8 mouse cellular contexts compared by ENCODE assay signal in genomic region chr11:51857081-51857671, GRCm38 (mm10). TPM values are rescaled to one million over a fixed set of nuclear protein-coding genes. Genes with fewer than 3 reads are reported as not detected.
DNase-seq lines count a peak whose midpoint lies in the region; ATAC-seq and TF ChIP-seq lines count a peak whose summit lies in the region.

Gene Jade2 (minus strand): TSS chr11:51857653.

- ATAC-seq in forebrain, embryonic 13.5 days: peak; percentile 14; the same call in 1 of the 2 replicates
- no peak for ATAC-seq in liver, embryonic 16.5 days (ENCODE audit: low read depth)
- no peak for ATAC-seq in neural tube, embryonic 12.5 days (ENCODE audit: low FRiP score, low read depth)
- ATAC-seq in stomach, postnatal 0 days (ENCODE audit: low FRiP score, low TSS enrichment): no peak

- H3K9me3 ChIP-seq in forebrain, embryonic 13.5 days (replicated peaks): no peaks in the 10 kb centered on the region
- no peaks in the 10 kb centered on the region for H3K9me3 ChIP-seq in liver, embryonic 16.5 days (replicated peaks; ENCODE audit: control insufficient read depth, low read length)
- no peaks in the 10 kb centered on the region for H3K9me3 ChIP-seq in neural tube, embryonic 12.5 days
- no peaks in the 10 kb centered on the region for H3K9me3 ChIP-seq in stomach, postnatal 0 days (ENCODE audit: control insufficient read depth, low read length)

- peak; percentile 83 for DNase-seq in CD4-positive helper T cell, adult 2 months (ENCODE audit: low read depth, low spot score)
- DNase-seq in adrenal gland, postnatal 4 days (ENCODE audit: low spot score in 2 of 2): peak; percentile 10 to 33
- DNase-seq in heart, postnatal 10 days: peak; percentile 53 to 60
- peak; percentile 52 to 68 for DNase-seq in kidney, postnatal 36 days
- peak; percentile 78 for DNase-seq in stomach, postnatal 0 days (ENCODE audit: low spot score)

- H3K4me2 ChIP-seq in forebrain, embryonic 13.5 days: peak within 1 kb of the TSS; percentile 100
- peak within 1 kb of the TSS; percentile 75 for H3K4me2 ChIP-seq in liver, embryonic 16.5 days (ENCODE audit: low read depth, low read length)
- peak within 1 kb of the TSS; percentile 100 for H3K4me2 ChIP-seq in neural tube, embryonic 12.5 days (replicated peaks)
- H3K4me2 ChIP-seq in stomach, postnatal 0 days (replicated peaks; ENCODE audit: low read depth): peak within 1 kb of the TSS; percentile 98

- H3K36me3 ChIP-seq in forebrain, embryonic 13.5 days (ENCODE audit: poor library complexity, severe bottlenecking): no peaks in the 10 kb centered on the region
- H3K36me3 ChIP-seq in liver, embryonic 16.5 days (ENCODE audit: control insufficient read depth, insufficient read depth): no peaks in the 10 kb centered on the region
- no peaks in the 10 kb centered on the region for H3K36me3 ChIP-seq in neural tube, embryonic 12.5 days
- no peaks in the 10 kb centered on the region for H3K36me3 ChIP-seq in stomach, postnatal 0 days (ENCODE audit: control insufficient read depth, insufficient read depth, low read length)

- no peak for TF ChIP-seq EP300 in stomach, postnatal 0 days (optimal IDR thresholded peaks at IDR 0.05)

- WGBS in forebrain, embryonic 13.5 days: 0% methylated on average over 19 of the region's 47 CpGs
- WGBS in liver, embryonic 16.5 days (ENCODE audit: insufficient replicate concordance): under 1% methylated on average over 34 of the region's 47 CpGs
- WGBS in neural tube, embryonic 12.5 days: under 1% methylated on average over 45 of the region's 47 CpGs
- under 1% methylated on average over 44 of the region's 47 CpGs for WGBS in stomach, postnatal 0 days

- peak within 1 kb of the TSS; percentile 77 for H3K9ac ChIP-seq in forebrain, embryonic 13.5 days
- H3K9ac ChIP-seq in liver, embryonic 16.5 days (ENCODE audit: low read depth, low read length): peak within 1 kb of the TSS; percentile 74
- H3K9ac ChIP-seq in neural tube, embryonic 12.5 days: peak within 1 kb of the TSS; percentile 68
- peak within 1 kb of the TSS; percentile 95 for H3K9ac ChIP-seq in stomach, postnatal 0 days (ENCODE audit: low read length)

- peaks cover 25% of the 10 kb centered on the region for H3K27me3 ChIP-seq in forebrain, embryonic 13.5 days
- peaks cover 25% of the 10 kb centered on the region for H3K27me3 ChIP-seq in liver, embryonic 16.5 days (ENCODE audit: control insufficient read depth, insufficient read depth, low read depth, low read length)
- H3K27me3 ChIP-seq in neural tube, embryonic 12.5 days (replicated peaks): peaks cover 45% of the 10 kb centered on the region
- no peaks in the 10 kb centered on the region for H3K27me3 ChIP-seq in stomach, postnatal 0 days (ENCODE audit: control insufficient read depth, insufficient read depth, low read length)

- TF ChIP-seq CTCF in stomach, postnatal 0 days (IDR thresholded peaks at IDR 0.05; ENCODE audit: low read depth): peak; percentile 52

- peak within 1 kb of the TSS; percentile 69 for H3K4me3 ChIP-seq in forebrain, embryonic 13.5 days
- H3K4me3 ChIP-seq in liver, embryonic 16.5 days (ENCODE audit: low read depth, low read length): peak within 1 kb of the TSS; percentile 82
- peak within 1 kb of the TSS; percentile 61 for H3K4me3 ChIP-seq in neural tube, embryonic 12.5 days
- H3K4me3 ChIP-seq in stomach, postnatal 0 days (ENCODE audit: low read depth, low read length): peak within 1 kb of the TSS; percentile 79

- H3K4me1 ChIP-seq in forebrain, embryonic 13.5 days: peaks cover 40% of the 10 kb centered on the region
- peaks cover 25% of the 10 kb centered on the region for H3K4me1 ChIP-seq in liver, embryonic 16.5 days (ENCODE audit: control insufficient read depth, low read depth, low read length)
- peaks cover 22% of the 10 kb centered on the region for H3K4me1 ChIP-seq in neural tube, embryonic 12.5 days
- H3K4me1 ChIP-seq in stomach, postnatal 0 days (replicated peaks; ENCODE audit: control insufficient read depth, insufficient read depth): no peaks in the 10 kb centered on the region

- peak within 1 kb of the TSS; percentile 19; the same call in 1 of the 2 replicates for H3K27ac ChIP-seq in forebrain, embryonic 13.5 days
- peak within 1 kb of the TSS; percentile 78 for H3K27ac ChIP-seq in liver, embryonic 16.5 days (ENCODE audit: low read length)
- H3K27ac ChIP-seq in neural tube, embryonic 12.5 days: no peak within 1 kb of the TSS
- peak within 1 kb of the TSS; percentile 98 for H3K27ac ChIP-seq in stomach, postnatal 0 days (replicated peaks)

- intact Hi-C loops in heart, postnatal 10 days (cut with DNase I): loop anchor here (1.0 to 5.0 kb wide), 3 partner anchors 40 to 110 kb away; partner anchors contain the start of gene Cdkn2aipnl

RNA-seq across cellular contexts. Expression of gene Jade2, which starts in this region (rescaled TPM):
- 10 to 100 TPM; 16.0 to 16.2 TPM for total RNA-seq in adrenal gland, postnatal 4 days (2021)
- polyA plus RNA-seq in forebrain, embryonic 13.5 days (2015; fragmentation: Nextera tagmentation; extraction: Ambion mirVana): 0.27 and 0.37 TPM in 2 replicates
- total RNA-seq in heart, postnatal 10 days (2021): 1 to 10 TPM; 3.5 to 6.6 TPM
- 0.64 and 0.79 TPM in 2 replicates for polyA plus RNA-seq in liver, embryonic 16.5 days (2015; fragmentation: Nextera tagmentation; extraction: Ambion mirVana)
- polyA plus RNA-seq in neural tube, embryonic 12.5 days (2016; fragmentation: Nextera tagmentation; extraction: Ambion mirVana): 0.23 and 0.32 TPM in 2 replicates
- polyA plus RNA-seq in stomach, postnatal 0 days (2015; fragmentation: Nextera tagmentation; extraction: Ambion mirVana): 1.2 and 1.3 TPM in 2 replicates

Comparison
In these comparisons a context has a peak if more than half of its experiments do, and no peak if none do; other contexts are left out.
1. Peak in ATAC-seq, H3K4me3 ChIP-seq, H3K27ac ChIP-seq, H3K9ac ChIP-seq and H3K4me2 ChIP-seq in forebrain, embryonic 13.5 days; RNA of the gene not detected or under 1 TPM.
2. DNase-seq: peak in every context shown above with its lines; median percentile 83 in CD4-positive helper T cell, adult 2 months; 78 in stomach, postnatal 0 days; 60 in kidney, postnatal 36 days; 56 in heart, postnatal 10 days; 22 in adrenal gland, postnatal 4 days.